Mouse (Mus musculus): ENCODE data around the gene Abhd12b.
A peak's percentile ranks its signal among the peaks of the same experiment; 100 is the strongest.
"Not testable (repeated sequence)": the region's sequence is repeated elsewhere in the genome, so short reads cannot be mapped to it uniquely, and the experiment has no call there.

The Abhd12b gene

DNA sequence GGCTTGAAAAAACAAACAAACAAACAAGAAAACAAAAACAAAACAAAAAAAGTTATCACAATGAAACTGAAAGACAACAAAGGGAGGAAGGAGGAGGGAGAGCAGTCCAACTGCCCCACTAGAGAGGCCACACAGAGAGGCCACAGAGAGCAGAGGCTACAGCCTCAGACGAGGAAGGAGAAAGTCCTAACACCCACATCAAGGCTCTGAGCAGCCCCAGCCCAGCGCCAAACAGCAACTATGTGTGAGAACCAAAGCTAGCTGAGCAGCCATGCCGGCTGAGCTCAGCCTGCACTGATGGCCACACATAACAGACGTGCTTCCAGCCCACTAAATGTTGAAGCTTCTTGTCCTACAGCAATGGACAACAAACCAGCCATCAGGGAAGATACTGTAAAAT is 14.1 kb upstream of the Abhd12b start:
- no peak for DNase-seq

DNA sequence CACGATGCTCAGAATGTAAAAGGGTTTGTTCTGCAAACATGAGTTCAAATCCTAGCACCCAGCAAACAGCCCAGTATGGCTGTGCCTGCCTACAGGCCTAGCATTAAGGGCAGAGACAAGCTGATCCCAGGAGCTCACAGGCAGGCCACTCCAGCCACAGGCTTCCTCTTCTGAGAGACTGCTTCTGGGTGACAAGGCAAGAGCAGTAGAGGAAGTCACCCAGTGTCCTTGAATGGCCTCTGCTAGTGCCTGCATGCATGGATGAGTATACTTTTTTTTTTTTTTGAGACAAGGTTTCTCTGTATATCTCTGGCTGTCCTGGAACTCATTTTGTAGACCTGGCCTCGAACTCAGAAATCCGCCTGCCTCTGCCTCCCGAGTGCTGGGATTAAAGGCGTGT is 13.4 kb upstream of the Abhd12b start:
- DNase-seq, result no peak

DNA sequence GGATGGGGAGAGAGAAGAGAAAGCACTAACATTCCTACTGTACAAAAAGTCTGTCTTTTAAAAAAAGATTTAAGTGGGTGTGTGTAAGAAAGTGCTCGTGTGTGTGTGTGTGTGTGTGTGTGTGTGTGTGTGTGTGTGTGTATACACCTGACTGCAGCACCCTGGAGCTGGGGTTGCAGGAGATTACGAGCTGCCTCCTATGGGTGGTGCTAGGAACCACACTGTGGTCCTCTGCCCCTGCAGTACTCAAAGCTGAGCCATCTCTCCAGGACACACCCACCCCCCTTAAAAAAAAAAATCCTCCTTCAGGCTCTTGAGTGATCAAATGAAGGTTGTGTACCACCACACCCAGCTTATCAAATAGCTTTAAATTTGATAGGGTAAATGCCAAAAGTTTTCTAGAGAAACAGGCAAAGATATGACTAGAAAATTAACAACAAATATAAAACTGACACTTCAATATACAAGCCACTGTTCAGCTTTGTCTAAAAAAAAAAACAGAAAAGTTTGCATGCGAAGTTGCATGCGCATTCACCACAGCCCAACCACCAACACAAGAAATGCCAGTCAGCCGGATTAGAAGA is 12.9 kb upstream of the Abhd12b start:
- no peak for DNase-seq

DNA sequence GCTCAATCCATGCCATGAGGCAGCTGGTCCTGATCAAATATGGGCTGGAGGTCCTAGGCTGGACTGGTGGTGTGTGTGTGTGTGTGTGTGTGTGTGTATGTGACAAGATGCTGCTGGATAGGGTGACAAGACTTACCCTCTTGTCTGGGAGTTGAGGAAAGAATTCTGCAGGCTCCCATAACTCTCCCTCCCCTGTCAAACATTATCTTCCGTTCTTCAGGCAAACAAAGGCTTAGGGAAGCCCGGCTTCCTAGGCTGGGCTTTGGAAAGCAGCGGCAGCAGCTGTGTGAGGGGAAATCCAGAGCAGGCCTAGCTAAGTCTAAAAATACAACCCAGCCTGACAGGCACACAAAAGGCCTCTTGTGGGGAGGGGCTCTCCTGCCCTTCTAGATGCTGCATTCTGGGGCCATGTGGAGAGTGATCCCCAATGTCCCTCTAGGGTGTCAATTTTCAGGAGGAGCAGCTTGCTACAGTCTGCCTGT is 9.8 kb upstream of the Abhd12b start:
- peak; percentile 31 for DNase-seq

DNA sequence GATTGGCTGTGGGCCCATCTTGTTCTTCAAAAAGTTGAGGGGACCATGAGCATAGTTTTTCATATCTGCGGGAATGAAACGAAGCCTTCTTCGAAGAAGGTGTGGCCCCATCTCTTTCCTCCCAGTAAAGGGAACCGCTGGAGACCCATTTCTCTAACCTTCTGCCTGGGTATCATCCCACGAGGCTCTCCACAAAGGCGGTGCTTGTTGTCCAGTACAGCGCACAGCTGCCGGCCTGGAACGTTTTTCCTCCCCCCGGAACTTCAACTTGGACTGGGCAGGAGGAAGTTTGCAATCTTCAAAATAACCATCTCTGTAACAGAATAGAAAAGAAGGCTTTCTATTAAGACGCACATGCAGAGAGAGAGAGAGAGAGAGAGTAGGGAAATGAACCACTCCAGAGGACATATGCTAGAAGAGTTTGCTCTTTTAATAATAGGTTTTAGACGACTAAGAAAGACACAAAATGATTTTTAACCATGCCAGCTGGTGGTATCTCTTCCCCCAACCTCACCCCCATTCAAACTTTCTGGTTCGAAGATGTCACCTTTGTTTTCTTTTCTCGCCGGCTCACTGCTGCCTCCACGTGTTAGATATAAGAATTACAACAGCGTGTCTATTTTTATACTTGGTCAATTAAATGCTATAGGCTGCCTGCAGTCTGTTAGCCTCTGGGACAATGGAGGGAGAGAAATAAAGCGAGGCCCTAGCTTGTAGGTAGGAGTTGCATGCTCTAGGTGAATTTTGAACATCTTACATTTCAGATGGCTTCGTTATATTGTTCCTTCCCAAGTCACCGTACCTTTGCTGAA is 9.1 kb upstream of the Abhd12b start:
- DNase-seq, result no peak

DNA sequence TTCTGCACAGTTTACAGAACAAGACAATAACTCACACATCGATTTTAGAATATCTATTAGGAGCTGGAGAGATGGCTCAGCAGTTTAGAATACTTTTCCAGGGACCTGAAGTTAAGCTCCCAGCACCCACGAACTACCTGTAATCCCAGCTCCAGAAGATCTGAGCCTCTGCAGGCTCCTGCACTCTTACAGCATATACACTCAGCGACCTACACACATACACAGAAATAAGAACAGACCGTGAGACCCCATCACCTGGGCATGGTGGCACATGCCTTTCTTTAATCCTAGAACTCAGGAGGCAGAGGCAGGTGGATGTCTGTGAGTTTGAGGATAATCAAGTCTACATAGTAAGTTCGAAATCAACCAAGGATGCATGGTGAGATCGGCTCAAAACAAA is 8.4 kb upstream of the Abhd12b start:
- DNase-seq, result no peak

DNA sequence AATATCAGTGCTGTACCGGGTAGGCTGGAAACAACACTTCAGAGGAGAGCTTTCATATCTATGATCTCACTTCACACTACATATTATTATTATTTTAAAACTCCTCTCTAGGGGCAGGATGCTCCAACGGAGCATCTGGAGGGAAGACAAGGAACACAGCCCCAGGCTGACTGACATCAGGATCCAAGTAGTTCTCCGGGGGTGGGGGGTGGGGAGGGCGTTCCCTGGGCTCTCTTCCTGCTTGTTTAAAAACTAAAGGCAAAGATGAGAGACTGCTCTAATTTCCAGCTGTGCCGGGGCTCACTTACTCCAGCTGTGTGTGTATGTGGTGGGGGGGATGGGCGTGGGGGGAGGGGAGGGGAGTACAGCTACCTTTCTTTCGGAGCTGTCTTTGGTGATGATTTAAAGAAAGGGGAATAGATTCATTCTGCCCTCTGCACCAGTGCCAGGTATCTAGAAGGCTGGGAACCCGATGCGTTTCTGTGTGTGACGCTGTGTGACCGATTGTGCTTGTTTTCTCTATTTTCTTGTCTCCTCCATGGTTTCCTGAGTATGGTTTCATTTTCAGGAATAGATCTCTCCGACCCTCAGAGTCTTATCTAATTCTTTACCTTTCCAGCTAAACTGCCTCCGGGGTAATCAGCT is 5.8 kb upstream of the Abhd12b start:
- DNase-seq, result no peak

DNA sequence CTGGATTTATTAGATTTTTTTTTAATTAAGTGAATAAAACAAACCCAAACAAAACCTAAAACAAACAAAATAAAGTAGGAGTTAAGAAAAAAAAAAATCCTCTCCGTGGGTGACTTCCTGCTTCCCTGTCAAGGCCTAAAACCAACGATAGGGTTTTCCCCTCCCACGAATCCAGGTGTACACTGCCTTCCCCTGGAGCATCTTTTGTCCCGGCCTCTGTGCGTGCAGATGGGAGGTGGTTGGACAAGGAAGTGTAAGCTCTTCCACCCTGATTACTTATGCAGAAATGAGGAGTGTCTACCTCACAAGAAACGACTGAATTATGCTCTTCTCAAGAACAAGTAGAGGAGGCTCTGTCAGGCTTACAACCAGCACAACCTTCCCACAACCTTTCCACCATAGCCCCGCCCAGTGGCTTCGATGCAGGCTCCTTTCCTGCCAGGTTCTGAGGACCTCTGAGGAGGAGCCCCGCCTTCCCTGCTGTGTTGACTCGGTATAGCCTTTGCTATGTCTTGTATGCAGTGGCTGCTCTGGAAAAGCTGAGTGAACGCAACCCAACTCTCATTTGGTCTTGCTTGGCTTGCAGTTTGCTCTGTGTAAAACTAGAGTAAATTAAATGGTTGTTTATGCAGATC is 5.2 kb upstream of the Abhd12b start:
- DNase-seq, result no peak

DNA sequence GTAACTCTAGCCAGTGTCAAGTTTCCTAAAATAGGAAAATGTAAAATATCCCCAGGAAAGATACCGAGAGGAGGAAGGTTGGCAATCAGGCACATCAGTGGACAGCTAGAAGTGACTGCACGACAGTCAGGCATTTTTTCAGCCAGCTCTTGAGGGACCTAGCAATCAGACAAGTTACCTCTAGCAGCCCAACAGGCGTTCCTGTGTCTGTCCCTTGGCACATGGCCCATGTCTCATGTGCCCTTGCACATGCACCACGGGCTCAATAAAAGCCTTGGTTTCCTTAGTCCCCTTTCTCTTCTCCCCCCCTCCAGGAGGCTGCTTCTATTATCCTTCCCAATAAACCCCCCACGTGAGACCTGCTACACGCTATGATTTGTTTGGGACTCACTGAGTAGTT is 2.3 kb downstream of the Abhd12b start:
- no peak for DNase-seq

DNA sequence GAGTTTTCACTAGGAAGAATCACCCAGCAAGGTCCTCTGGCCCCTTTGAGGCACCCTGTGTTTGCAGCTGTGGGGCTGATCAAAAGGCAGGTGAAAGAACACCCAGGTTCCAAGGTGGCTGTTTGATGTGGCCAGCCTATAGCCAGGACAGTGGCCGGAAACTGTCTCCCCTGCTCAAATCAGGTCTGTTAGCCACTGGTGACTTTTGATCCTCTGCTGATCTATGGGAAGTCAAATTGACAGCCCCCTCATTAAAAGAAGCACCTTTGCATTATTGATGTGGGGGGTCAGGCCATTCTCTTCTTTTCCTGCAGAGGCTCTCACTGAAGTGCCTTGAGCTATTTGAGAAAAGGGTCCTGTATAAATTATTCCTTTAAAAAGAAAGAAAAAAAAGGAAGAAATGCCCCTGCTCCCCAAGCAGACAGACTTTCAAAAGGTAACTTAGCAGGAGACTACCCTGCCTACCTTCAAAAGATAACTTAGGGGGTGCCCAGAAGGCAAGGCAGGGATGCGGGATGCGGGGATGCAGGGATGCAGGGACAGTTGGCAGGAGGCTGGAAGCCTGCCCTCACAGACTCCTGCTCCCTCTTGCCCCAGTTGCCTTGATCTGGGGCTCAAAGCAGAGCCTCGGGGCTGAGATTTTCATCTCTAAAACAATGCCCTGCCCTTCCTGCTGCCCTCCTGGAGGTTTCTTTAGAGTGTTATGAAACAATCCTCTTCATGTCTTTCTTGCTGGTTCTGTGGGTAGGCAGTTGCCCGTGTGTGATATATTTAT is 3.5 kb downstream of the Abhd12b start:
- no peak for DNase-seq

DNA sequence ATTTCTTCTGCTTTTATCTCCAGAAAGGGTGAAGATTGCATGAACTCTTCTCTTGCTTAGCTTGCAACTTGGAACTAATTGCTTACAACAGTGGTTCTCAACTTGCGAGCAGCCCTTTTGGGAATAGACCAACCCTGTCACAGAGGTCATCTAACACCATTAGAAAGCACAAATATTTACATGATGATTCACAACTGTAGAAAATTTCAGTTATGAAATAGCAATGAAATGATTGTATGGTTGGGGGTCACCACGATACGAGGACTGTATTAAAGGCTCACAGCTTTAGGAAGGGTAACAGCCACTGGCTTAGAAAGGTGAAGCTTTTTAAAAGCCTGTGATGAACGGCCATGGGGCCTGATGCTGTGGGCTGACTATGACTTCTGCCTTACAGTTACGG is 7.1 kb downstream of the Abhd12b start:
- DNase-seq, result no peak

DNA sequence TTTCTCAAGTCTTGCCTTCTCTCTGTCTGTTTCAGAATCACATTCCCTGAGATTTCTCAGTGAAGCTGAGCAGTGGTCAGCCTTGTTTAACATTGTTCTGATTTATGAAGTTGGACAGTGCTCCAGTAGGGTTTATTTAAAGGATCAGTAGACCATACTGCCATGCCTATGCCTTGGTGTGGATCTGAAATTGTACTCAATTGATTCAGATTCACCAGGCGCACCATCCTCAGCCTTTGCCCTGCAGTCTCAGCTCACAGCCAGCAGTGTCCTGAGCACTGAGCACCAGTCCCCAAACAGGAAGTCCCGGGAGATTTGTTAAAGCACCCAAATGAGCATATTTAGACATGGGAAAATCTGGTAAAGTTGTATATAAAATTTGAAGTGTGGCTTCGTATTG is 10.8 kb downstream of the Abhd12b start:
- DNase-seq, result no peak

DNA sequence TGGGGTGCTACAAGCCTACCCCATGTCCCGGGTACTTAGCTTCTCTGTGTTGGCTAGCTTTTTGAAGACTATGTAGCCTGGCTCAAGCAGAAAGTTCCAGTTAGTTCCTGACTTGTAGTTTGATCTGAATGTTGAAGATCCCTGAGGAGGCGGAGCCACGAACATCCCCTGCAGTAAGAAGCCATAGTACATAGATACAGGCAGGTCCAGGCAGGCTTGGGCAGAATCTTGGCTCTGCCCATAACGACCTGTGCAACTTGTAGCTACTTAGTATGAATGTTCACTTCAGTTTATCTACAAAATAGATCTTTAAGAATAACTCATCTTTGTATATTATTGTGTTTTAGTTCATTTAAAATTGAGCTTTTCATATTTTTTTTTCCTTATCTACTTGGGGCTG is 14.0 kb downstream of the Abhd12b start:
- DNase-seq, result no peak

DNA sequence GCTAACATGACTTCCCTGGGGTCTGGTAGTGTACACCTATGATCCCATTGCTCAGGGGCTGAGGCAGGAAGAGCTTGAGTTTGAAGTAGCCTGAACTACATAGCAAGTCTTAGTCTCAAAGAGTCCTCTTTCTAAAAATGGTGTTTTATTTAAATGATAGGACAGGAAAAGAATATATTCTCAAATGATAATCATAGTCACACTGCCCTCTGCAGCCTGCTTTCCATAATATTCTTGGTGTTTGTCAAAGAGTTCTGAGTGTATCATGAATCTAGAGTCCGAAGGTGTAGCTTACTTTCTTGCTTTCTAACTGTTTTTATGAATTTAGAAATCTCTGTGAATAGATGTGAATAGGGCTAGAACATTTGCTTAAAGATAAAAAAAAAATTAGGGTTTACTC is 16.0 kb downstream of the Abhd12b start:
- no peak for DNase-seq

DNA sequence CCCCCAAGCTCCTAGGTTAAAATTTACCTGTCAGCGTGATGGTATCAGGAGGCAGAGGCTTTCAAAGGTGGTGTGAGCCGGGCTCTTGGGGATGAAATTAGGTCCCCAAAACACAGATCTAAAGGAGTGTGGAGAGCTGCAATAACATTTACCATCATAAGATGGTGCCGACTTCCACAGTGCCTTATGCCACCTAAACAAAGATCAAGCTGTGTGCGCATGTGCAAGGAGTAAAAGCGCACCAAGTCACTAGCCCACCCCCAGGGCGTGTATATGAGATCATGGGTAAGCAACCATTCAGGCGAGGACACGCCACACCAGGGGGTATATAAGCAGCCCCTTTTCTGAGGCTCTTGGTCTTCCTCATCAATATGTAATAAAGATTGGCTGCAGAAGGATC is 29.6 kb downstream of the Abhd12b start:
- not testable (repeated sequence) for DNase-seq

DNA sequence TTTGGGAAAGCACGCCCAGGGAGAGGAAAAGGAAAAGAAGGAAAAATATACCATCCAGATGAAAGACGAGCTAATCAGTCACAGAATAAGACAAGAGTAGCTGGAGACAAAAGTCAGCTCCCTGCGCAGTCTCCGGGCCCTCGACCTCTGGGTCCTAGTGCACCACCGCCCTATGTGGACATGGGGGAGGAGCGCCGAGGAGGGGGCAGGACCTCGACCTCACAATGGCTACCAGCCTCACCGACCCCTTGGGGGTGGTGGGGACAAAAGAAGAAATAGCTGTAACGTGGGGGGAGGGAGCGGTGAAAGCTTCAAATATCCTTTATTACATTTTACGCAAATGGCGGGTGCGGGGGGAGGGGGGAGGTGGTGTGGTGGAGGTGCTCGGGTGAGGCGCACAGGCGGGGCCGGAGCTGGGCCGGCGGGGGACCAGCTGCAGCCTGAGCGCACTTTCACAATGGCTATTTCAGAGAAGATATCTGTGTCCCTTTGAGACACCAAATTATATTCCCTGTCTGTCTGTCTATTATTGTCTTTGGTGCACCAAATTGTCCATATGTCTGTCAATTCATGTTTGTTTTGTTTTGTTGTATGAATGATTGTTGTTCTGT is 30.3 kb downstream of the Abhd12b start:
- no peak for DNase-seq

DNA sequence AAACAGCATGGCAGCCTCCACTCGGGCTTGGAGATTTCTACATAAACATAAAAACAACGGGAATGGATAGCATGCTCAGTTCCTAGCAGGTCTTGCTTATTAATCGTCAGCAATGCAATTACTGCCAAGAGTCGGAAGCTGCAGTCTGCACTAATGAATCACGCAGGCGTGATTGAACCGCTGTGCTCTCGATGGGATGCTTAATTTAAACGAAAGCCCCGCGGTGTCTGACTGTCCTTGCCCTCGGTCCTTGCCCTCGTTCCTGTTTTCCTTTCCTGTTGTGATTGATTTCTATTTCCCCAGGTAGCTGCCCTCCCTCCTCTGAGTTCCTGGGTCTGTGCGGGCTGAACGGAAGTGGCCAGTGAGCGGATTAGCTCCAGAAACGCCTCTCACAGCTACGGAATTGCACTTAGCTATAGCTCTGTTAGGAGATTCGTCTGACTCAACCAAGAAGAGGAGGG is 38.4 kb downstream of the Abhd12b start:
- DNase-seq, result no peak

DNA sequence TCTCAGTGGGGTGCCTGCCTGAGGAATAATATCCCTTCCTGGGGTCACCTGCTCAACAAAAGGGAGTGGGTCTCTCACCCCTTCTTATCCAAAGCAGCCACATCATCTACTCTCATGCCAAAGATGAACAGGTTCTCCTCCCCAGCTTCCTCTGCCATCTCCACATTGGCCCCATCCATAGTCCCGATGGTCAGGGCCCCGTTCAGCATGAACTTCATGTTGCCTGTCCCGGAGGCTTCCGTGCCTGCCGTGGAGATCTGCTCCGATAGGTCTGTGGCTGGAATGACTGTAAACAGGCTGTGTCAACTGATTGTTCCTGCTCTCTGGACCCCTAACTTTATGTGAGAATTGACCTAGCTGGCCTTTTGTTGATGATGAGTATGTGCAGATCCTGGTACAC is 41.5 kb downstream of the Abhd12b start:
- DNase-seq, result no peak

DNA sequence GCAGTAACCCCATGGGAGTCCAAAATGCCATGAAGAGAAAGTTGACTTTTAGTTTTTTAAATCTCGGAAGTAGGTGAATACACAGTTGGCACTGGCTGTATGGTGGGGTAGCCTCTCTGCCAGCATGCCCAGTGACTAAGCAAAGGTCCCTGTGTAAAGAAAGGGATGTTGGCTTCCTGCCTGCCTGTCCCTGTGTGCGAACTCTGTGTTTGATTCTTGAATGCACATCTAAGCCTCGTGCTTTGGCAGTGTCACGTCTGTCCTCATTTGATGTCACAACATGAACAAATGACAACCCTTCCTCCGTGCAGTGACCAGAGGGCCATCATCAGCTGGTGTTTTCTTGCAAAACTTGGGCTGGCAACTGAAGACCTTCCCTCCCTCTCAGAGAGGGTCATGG is 42.4 kb downstream of the Abhd12b start:
- DNase-seq, result no peak

DNA sequence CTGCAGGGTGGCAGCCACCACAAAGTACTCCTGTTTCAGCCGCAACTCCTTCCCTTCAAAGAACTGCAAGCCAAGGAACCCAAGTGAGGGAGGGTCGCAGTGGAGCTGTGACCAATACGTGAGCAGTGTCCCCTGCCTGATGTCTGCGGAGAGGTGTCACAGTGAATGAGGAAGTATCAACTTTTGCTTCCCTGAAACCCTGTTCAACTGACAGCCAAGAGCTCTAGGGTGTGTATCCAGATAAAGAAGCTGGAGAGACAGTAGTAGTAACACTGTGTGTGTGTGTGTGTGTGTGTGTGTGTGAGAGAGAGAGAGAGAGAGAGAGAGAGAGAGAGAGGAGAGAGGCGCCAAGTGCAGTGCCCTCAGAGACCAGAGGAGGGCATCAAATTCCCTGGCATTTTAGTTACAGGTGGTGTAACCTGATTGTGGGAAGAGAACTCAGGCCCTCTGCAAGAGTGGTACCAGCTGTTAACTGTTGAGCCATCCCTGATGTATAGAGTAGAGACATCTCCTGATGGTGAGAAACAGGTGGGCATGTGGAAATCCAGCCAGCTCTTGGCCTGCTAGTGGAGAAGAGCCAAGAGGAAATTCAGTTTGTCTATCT is 48.1 kb downstream of the Abhd12b start:
- no peak for DNase-seq

DNA sequence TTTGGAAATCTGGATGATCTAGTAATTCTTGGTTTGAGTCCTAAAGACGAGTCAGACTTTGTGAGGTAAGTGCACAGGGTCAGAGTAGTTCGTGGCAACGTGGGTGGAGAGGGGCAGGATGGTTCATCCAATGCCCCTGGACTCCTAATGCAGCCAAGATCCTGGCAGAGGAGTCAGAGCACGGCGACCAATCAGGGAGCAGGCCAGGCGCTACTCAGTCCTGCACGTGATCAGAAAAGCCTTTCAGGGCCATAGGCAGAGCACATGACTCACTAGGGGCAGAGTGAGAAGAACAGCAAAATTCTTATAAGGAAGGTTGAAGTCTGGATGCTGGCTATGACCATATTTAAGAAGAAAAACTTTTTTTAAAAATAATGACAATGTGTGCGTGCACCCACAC is 50.5 kb downstream of the Abhd12b start:
- DNase-seq, result no peak

DNA sequence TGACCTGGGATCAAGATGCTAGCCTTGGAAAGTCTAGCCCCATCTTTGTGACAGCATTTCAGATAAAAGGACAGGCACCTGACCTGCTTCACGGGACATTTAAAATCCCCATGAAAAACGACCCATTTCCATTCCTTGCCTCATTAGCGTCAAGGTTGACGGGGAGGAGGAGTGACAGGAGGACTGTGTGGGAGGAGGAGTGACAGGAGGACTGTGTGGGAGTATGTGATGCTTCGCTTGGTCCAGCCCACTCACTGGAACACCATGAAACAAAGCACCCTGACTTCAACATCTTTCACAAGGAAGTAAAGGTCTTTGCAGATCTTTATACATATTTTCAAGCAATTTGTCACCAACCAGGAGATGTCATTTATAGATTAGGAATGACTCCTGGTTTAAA is 54.3 kb downstream of the Abhd12b start:
- no peak for DNase-seq

Data from kidney, adult 11 months (tissue).